Mouse (Mus musculus) kidney, embryonic 16.5 days (tissue): ENCODE measurements around the gene Micall1. TPM values are rescaled to one million over a fixed set of nuclear protein-coding genes. Genes with fewer than 3 reads are reported as not detected.
A peak's percentile ranks its signal among the peaks of the same experiment; 100 is the strongest.

Experiments used
- ATAC-seq: fragments of 200-750 bp; cut with Nextera tagmentation; 2 replicates; pipeline ENCODE4 v1.8.0; 2017; ENCODE audit warnings: moderate TSS enrichment; ENCODE audit not compliant: low FRiP score, low TSS enrichment
- H3K27ac ChIP-seq: fragments of 300-500 bp; sonication (generic); 2 replicates; pipeline ENCODE4 v1.5.1; 2014; ENCODE audit warnings: low read length
- H3K27me3 ChIP-seq: fragments of 300-500 bp; sonication (generic); 2 replicates; pipeline ENCODE4 v1.6.1; 2014; ENCODE audit warnings: low read length, control low read depth, mixed read lengths; ENCODE audit not compliant: insufficient read depth
- H3K36me3 ChIP-seq: fragments of 300-500 bp; sonication (generic); 2 replicates; pipeline ENCODE4 v1.6.1; 2014; ENCODE audit warnings: low read length, control low read depth, mixed read lengths; ENCODE audit not compliant: insufficient read depth
- H3K4me1 ChIP-seq: fragments of 300-500 bp; sonication (generic); 2 replicates; pipeline ENCODE4 v1.6.1; 2014; ENCODE audit warnings: low read length, control low read depth, mixed read lengths; ENCODE audit not compliant: insufficient read depth
- H3K4me2 ChIP-seq: fragments of 300-500 bp; sonication (generic); replicated peaks from 2 replicates; pipeline ENCODE4 v1.6.1; 2014; ENCODE audit warnings: low read depth, low read length
- H3K4me3 ChIP-seq: fragments of 300-500 bp; sonication (generic); 2 replicates; pipeline ENCODE4 v1.5.1; 2014; ENCODE audit warnings: mild to moderate bottlenecking, low read length
- H3K9ac ChIP-seq: fragments of 300-500 bp; sonication (generic); replicated peaks from 2 replicates; pipeline ENCODE4 v1.6.1; 2014; ENCODE audit warnings: low read length
- H3K9me3 ChIP-seq: fragments of 300-500 bp; sonication (generic); 2 replicates; pipeline ENCODE4 v1.6.1; 2016; ENCODE audit warnings: low read length, control low read depth
- WGBS: fragments of 180-500 bp; shearing (Covaris S2); extraction: QIAGEN DNeasy Blood & Tissue Kit; methylation state at CpG from one replicate; pipeline ENCODE4 v1.1.7; 2014; 5-methylcytosine and 5-hydroxymethylcytosine counted together
- polyA plus RNA-seq: library from polyadenylated mRNA; unstranded; fragments of >200 nt; fragmentation: Nextera tagmentation; extraction: Ambion mirVana; gene quantifications from 2 replicates; pipeline ENCODE4 v1.2.1, GENCODE M21; 2015

The Micall1 gene
- polyA plus RNA-seq, 1 experiment from 2014 or later = 8.9 TPM

DNA sequence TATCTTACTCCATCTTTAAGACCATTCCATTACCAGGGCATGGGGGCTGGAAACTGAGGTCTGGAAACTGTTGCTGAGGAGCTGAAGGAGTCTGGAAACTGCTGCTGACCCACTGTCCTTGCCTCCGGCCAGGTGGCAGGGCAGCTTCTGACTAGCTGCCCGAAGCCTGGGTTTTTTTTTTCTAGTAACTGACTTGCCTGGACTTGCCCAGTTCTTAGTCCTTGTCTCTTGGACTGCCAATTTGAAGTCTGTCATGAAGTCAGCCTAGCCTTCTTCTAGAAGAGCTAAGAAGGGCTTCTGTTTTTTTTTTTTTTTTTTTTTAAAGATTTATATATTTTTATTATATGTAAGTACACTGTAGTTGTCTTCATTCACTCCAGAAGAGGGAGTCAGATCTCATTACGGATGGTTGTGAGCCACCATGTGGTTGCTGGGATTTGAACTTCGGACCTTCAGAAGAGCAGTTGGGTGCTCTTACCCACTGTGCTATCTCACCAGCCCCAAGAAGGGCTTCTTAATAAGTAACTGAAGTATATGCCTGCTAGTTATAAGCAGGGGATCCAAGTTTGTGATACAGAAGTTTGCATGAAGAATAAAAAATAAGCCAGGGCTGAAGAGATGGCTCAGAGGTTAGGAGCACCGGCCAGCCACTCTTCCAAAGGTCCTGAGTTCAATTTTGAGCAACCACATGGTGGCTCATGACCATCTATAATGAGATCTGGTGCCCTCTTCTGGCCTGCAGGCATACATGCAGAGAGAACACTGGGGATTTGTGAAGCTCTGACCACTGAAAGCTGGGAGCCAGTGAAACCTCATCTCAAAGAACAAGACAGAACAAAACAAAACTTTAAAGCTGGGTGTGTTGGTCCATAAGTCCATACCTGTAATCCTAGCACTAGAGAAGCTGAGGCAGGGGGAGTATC lies 37.3 kb upstream of the Micall1 start:
- ATAC-seq = no peak
- Histone ChIP-seq H3K9ac (no peak overlapping the region), H3K4me2 (no peak overlapping the region), H3K36me3 (peaks cover under 1% of the 10 kb centered on the region; the same call in 1 of the 2 replicates), H3K27me3 (no peaks in the 10 kb centered on the region), H3K4me3 (no peak overlapping the region), H3K27ac (no peak overlapping the region), H3K9me3 (no peaks in the 10 kb centered on the region), H3K4me1 (peaks cover 13% of the 10 kb centered on the region)
- WGBS = 63% methylated on average over 5 of the region's 5 CpGs

GRCm38 (mm10) chr15:79073752-79074151 lies 34.9 kb upstream of the Micall1 start:
- Histone ChIP-seq H3K9ac (no peak overlapping the region), H3K9me3 (no peaks in the 10 kb centered on the region), H3K4me3 (no peak overlapping the region), H3K36me3 (peaks cover 24% of the 10 kb centered on the region), H3K4me1 (peaks cover 15% of the 10 kb centered on the region), H3K4me2 (no peak overlapping the region), H3K27ac (no peak overlapping the region), H3K27me3 (no peaks in the 10 kb centered on the region)
- ATAC-seq = no peak

GRCm38 (mm10) chr15:79074446-79074845 lies 34.3 kb upstream of the Micall1 start:
- peak overlapping the region; percentile 97 for H3K4me3 ChIP-seq
- H3K4me2 ChIP-seq = peak overlapping the region; percentile 90
- peak overlapping the region; percentile 92 for H3K27ac ChIP-seq
- no peaks in the 10 kb centered on the region for H3K27me3 ChIP-seq
- no peak for ATAC-seq
- H3K9me3 ChIP-seq = no peaks in the 10 kb centered on the region
- WGBS = 34% methylated on average over 10 of the region's 10 CpGs
- H3K4me1 ChIP-seq = peaks cover 15% of the 10 kb centered on the region
- peaks cover 31% of the 10 kb centered on the region for H3K36me3 ChIP-seq
- peak overlapping the region; percentile 87 for H3K9ac ChIP-seq

GRCm38 (mm10) chr15:79074913-79075532 lies 33.7 kb upstream of the Micall1 start, which contains the start of gene Eif3l:
Gene Eif3l (plus strand): TSS chr15:79075179.
- Histone ChIP-seq H3K9me3 (no peaks in the 10 kb centered on the region), H3K4me1 (peaks cover 15% of the 10 kb centered on the region), H3K4me3 (peak within 1 kb of the TSS; percentile 97), H3K9ac (peak within 1 kb of the TSS; percentile 87), H3K27me3 (no peaks in the 10 kb centered on the region), H3K4me2 (peak within 1 kb of the TSS; percentile 90), H3K36me3 (peaks cover 37% of the 10 kb centered on the region), H3K27ac (peak within 1 kb of the TSS; percentile 92)
- WGBS = under 1% methylated on average over 49 of the region's 49 CpGs
- peak; percentile 87 for ATAC-seq

DNA sequence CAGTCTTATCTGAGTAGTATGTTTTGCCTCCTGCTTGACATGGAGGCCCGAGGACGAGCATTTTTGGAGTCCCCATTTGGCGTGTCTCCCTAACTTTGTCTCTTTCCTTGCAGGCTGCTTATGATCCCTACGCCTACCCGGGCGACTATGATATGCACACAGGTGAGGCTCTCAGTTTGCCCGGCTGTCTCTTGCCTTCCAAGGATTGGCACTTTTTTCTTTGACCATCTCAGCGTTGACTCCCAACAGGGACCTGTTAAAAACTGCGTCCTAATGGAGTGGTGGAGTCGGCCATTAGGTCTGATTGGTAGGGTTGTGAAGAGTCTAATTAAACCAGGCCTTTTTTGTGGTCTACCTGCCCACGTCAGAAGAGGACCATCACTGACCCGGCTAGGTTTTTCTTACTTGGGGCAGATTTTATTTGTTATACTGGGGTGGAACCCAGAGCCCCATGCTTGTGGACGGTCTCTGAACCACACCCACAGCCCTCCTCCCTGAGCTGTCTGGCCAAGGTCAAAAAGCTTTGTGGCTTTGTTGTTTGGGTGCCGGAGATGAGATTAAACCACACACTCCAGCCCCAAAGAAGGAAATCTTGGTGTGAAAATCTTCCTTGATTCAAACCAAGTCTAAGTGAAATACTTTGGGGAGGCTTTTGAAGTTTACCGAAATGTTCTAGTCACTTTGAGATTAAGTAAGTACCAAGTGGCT lies 32.9 kb upstream of the Micall1 start:
- no peaks in the 10 kb centered on the region for H3K27me3 ChIP-seq
- ATAC-seq = no peak; the same call in 1 of the 2 replicates
- H3K9me3 ChIP-seq = no peaks in the 10 kb centered on the region
- 0 out of 2 replicates have a peak overlapping the region, but pooled peaks have one; percentile 92 for H3K27ac ChIP-seq
- 35% methylated on average over 15 of the region's 15 CpGs for WGBS
- H3K9ac ChIP-seq = peak overlapping the region; percentile 87
- peaks cover 42% of the 10 kb centered on the region for H3K36me3 ChIP-seq
- H3K4me1 ChIP-seq = peaks cover 15% of the 10 kb centered on the region
- peak overlapping the region; percentile 97 for H3K4me3 ChIP-seq
- peak overlapping the region; percentile 90 for H3K4me2 ChIP-seq

DNA sequence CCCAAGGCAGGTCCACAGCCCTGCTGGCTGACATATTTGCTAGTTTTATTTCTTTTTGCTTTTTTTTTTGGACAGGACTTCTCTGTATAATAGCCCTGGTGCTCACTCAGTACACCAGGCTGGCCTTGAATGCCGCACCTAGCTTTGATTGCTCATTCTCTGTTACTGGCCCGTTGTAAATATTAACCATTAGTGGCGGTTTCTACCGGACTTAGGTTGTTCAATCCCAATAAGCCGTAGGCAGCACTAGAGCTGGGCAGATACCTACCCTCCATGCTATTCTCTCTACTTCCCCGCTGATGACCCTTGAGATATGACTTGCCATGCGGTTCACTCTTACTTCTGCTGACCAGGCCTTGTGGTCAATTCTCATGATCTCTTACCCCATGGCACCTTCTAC lies 29.1 kb upstream of the Micall1 start:
- Histone ChIP-seq H3K9me3 (no peaks in the 10 kb centered on the region), H3K27ac (no peak overlapping the region), H3K27me3 (no peaks in the 10 kb centered on the region), H3K9ac (no peak overlapping the region), H3K4me3 (no peak overlapping the region), H3K36me3 (peaks cover 79% of the 10 kb centered on the region), H3K4me1 (peaks cover 11% of the 10 kb centered on the region), H3K4me2 (no peak overlapping the region)
- WGBS = 91% methylated on average over 7 of the region's 7 CpGs
- no peak for ATAC-seq

DNA sequence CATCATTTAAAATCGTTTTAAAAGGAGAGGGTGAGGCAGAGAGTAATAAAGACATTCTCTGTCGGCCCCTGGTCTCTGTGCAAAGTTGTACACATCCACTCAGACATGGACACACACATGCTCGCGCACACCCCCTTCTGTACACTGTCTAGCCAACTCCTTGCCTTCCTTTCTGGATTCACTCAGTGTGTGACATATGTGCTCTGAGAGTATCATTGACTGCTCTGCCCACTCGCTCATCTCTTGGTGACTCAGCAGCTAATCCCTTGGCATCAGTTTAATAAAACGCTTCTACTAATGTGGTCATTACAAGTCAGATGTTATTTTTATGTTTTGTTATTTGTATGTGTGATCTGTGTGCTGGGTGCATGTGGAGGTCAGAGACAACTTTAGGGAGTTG lies 16.4 kb upstream of the Micall1 start:
- peaks cover 62% of the 10 kb centered on the region for H3K36me3 ChIP-seq
- WGBS = 83% methylated on average over 6 of the region's 6 CpGs
- no peak overlapping the region for H3K9ac ChIP-seq
- no peak for ATAC-seq
- no peaks in the 10 kb centered on the region for H3K27me3 ChIP-seq
- no peaks in the 10 kb centered on the region for H3K9me3 ChIP-seq
- H3K27ac ChIP-seq = no peak overlapping the region
- peaks cover 12% of the 10 kb centered on the region for H3K4me1 ChIP-seq
- no peak overlapping the region for H3K4me2 ChIP-seq
- H3K4me3 ChIP-seq = no peak overlapping the region

GRCm38 (mm10) chr15:79093083-79093839 lies 15.4 kb upstream of the Micall1 start:
- 62% methylated on average over 7 of the region's 7 CpGs for WGBS
- no peak overlapping the region for H3K27ac ChIP-seq
- peaks cover 22% of the 10 kb centered on the region for H3K4me1 ChIP-seq
- H3K9me3 ChIP-seq = no peaks in the 10 kb centered on the region
- no peak overlapping the region for H3K4me2 ChIP-seq
- no peak for ATAC-seq
- peaks cover 53% of the 10 kb centered on the region for H3K36me3 ChIP-seq
- no peaks in the 10 kb centered on the region for H3K27me3 ChIP-seq
- H3K4me3 ChIP-seq = no peak overlapping the region
- H3K9ac ChIP-seq = no peak overlapping the region

- Histone ChIP-seq H3K36me3 (peaks cover 31% of the 10 kb centered on the region), H3K27ac (no peak overlapping the region)
These were observed 13.2 kb upstream of the Micall1 start for GRCm38 (mm10) chr15:79095483-79095882.

More at GRCm38 (mm10) chr15:79095483-79095882, 13.2 kb upstream of the Micall1 start:
- Histone ChIP-seq H3K9me3 (no peaks in the 10 kb centered on the region), H3K4me3 (no peak overlapping the region), H3K9ac (no peak overlapping the region), H3K4me1 (peaks cover 27% of the 10 kb centered on the region), H3K4me2 (no peak overlapping the region), H3K27me3 (no peaks in the 10 kb centered on the region)
- no peak for ATAC-seq
- 91% methylated on average over 5 of the region's 5 CpGs for WGBS
